24 mouse cellular contexts compared by ENCODE assay signal in genomic region chr8:57577301-57577700, GRCm38 (mm10).
DNase-seq lines count a peak whose midpoint lies in the region; ATAC-seq and TF ChIP-seq lines count a peak whose summit lies in the region.
"Had no signal": no experiment of that assay in that cellular context is flagged by ENCODE, and none has a peak within 500 bp of the region (broad histone marks: within the 10 kb centered on the region; RNA-seq: fewer than 3 reads in every experiment).

No protein-coding gene starts in this region.

- ATAC-seq in liver, embryonic 12.5 days, result no peak
- no peak for ATAC-seq in G1E (ENCODE audit: extremely low read depth, insufficient number of reproducible peaks, low FRiP score, poor library complexity, severe bottlenecking)
- no peak for ATAC-seq in heart, embryonic 12.5 days (ENCODE audit: insufficient number of reproducible peaks, low FRiP score)
- no peak for ATAC-seq in midbrain, postnatal 0 days (ENCODE audit: low FRiP score)
- ATAC-seq: activated CD4-positive, CD25-positive, alpha-beta regulatory T cell, adult 4 months; forebrain, embryonic 16.5 days; hindbrain, embryonic 16.5 days; midbrain, embryonic 13.5 days had no signal

- 56% methylated on average over 5 of the region's 5 CpGs for WGBS in liver, embryonic 12.5 days (ENCODE audit: insufficient replicate concordance)
- WGBS in heart, embryonic 12.5 days, result 82% methylated on average over 5 of the region's 5 CpGs
- 81% methylated on average over 5 of the region's 5 CpGs for WGBS in midbrain, postnatal 0 days

- H3K36me3 ChIP-seq in liver, embryonic 12.5 days, result no peaks in the 10 kb centered on the region
- H3K36me3 ChIP-seq in G1E (replicated peaks), result peaks cover 23% of the 10 kb centered on the region
- H3K36me3 ChIP-seq in splenic B cell, adult 2 months (ENCODE audit: control insufficient read depth, insufficient read depth, low read length, poor library complexity, severe bottlenecking), result no peaks in the 10 kb centered on the region
- H3K36me3 ChIP-seq in heart, embryonic 12.5 days, result no peaks in the 10 kb centered on the region
- H3K36me3 ChIP-seq in midbrain, postnatal 0 days (ENCODE audit: insufficient read depth, low read length), result no peaks in the 10 kb centered on the region
- H3K36me3 ChIP-seq: heart, embryonic 15.5 days; midbrain, embryonic 13.5 days had no signal

- no peak overlapping the region for H3K27ac ChIP-seq in liver, embryonic 12.5 days
- H3K27ac ChIP-seq in heart, embryonic 12.5 days (ENCODE audit: poor library complexity, severe bottlenecking), result no peak overlapping the region
- H3K27ac ChIP-seq in midbrain, postnatal 0 days (ENCODE audit: low read depth, low read length), result no peak overlapping the region
- H3K27ac ChIP-seq: kidney, postnatal 0 days; midbrain, embryonic 13.5 days had no signal

- no peaks in the 10 kb centered on the region for H3K27me3 ChIP-seq in liver, embryonic 12.5 days (replicated peaks)
- no peaks in the 10 kb centered on the region for H3K27me3 ChIP-seq in G1E (ENCODE audit: insufficient read depth, low read length)
- H3K27me3 ChIP-seq in splenic B cell, adult 2 months (ENCODE audit: control insufficient read depth, insufficient read depth, low read length, poor library complexity, severe bottlenecking), result no peaks in the 10 kb centered on the region
- no peaks in the 10 kb centered on the region for H3K27me3 ChIP-seq in heart, embryonic 12.5 days (replicated peaks)
- H3K27me3 ChIP-seq in midbrain, postnatal 0 days (ENCODE audit: insufficient read depth, low read length), result no peaks in the 10 kb centered on the region
- H3K27me3 ChIP-seq: heart, embryonic 15.5 days; midbrain, embryonic 13.5 days had no signal

- H3K4me3 ChIP-seq in liver, embryonic 12.5 days, result no peak overlapping the region
- peak overlapping the region; percentile 55; the same call in 1 of the 2 replicates for H3K4me3 ChIP-seq in G1E (ENCODE audit: low read depth, low read length)
- no peak overlapping the region for H3K4me3 ChIP-seq in heart, embryonic 12.5 days
- H3K4me3 ChIP-seq in midbrain, postnatal 0 days (ENCODE audit: low read depth, low read length), result no peak overlapping the region
- H3K4me3 ChIP-seq: heart, embryonic 15.5 days; midbrain, embryonic 13.5 days had no signal

- H3K9ac ChIP-seq in liver, embryonic 12.5 days, result no peak overlapping the region
- no peak overlapping the region for H3K9ac ChIP-seq in heart, embryonic 12.5 days
- no peak overlapping the region for H3K9ac ChIP-seq in midbrain, postnatal 0 days (replicated peaks; ENCODE audit: low read length, poor library complexity, severe bottlenecking)
- H3K9ac ChIP-seq: heart, embryonic 15.5 days; midbrain, embryonic 13.5 days had no signal

- H3K9me3 ChIP-seq in liver, embryonic 12.5 days (replicated peaks), result no peaks in the 10 kb centered on the region
- H3K9me3 ChIP-seq in G1E (replicated peaks), result no peaks in the 10 kb centered on the region
- no peaks in the 10 kb centered on the region for H3K9me3 ChIP-seq in heart, embryonic 12.5 days (replicated peaks)
- H3K9me3 ChIP-seq in midbrain, postnatal 0 days (ENCODE audit: low read length), result no peaks in the 10 kb centered on the region
- H3K9me3 ChIP-seq: heart, embryonic 15.5 days; midbrain, embryonic 13.5 days had no signal

- no peak for TF ChIP-seq CTCF in G1E (IDR thresholded peaks at IDR 0.05; ENCODE audit: low read depth, low read length)
- no peak for TF ChIP-seq CTCF in midbrain, postnatal 0 days (IDR thresholded peaks at IDR 0.05)

- 0 out of 2 replicates have a peak overlapping the region, but pooled peaks have one; percentile 52 for H3K4me2 ChIP-seq in liver, embryonic 12.5 days
- H3K4me2 ChIP-seq in heart, embryonic 12.5 days, result no peak overlapping the region
- H3K4me2 ChIP-seq in midbrain, postnatal 0 days (ENCODE audit: low read depth, low read length, poor library complexity, severe bottlenecking), result no peak overlapping the region
- H3K4me2 ChIP-seq: heart, embryonic 15.5 days; midbrain, embryonic 13.5 days had no signal

- H3K4me1 ChIP-seq in liver, embryonic 12.5 days, result peaks cover 51% of the 10 kb centered on the region
- peaks cover 59% of the 10 kb centered on the region for H3K4me1 ChIP-seq in G1E (ENCODE audit: insufficient read depth, low read depth, low read length)
- peaks cover 23% of the 10 kb centered on the region for H3K4me1 ChIP-seq in heart, embryonic 12.5 days (replicated peaks)
- H3K4me1 ChIP-seq in midbrain, postnatal 0 days (ENCODE audit: insufficient read depth, low read length), result no peaks in the 10 kb centered on the region

- DNase-seq in liver (no peak), G1E (ENCODE audit: low spot score) (no peak)
- peak; percentile 27 for DNase-seq in thymus, postnatal 0 days (ENCODE audit: low spot score)
- DNase-seq in thymus, adult 18-20 months, result no peak
- peak; percentile 21 for DNase-seq in splenic B cell, adult 2 months (ENCODE audit: low read depth, low spot score)
- DNase-seq in midbrain, postnatal 0 days (ENCODE audit: low spot score), result no peak
- DNase-seq: adrenal gland, adult 2 months; adrenal gland, postnatal 36 days; cerebellum, postnatal 14 days; kidney, adult 8-10 months; kidney, postnatal 4 days; layer of hippocampus, postnatal 36 days; left cerebral cortex, postnatal 4 days; lung, adult 2 months; lung, postnatal 10 days; right cerebral cortex, postnatal 25 days had no signal

Comparison
In these comparisons a context has a peak if more than half of its experiments do, and no peak if none do; other contexts are left out.
1. DNase-seq: peak in thymus, postnatal 0 days (single experiment) and splenic B cell, adult 2 months (single experiment); none in liver (single experiment), thymus, adult 18-20 months (0 of 2), G1E (single experiment) and midbrain, postnatal 0 days (single experiment).